Mouse (Mus musculus): ENCODE measurements around the gene Bcl2.
"Not testable (repeated sequence)": the region's sequence is repeated elsewhere in the genome, so short reads cannot be mapped to it uniquely, and the experiment has no call there.

Gene Bcl2

DNA sequence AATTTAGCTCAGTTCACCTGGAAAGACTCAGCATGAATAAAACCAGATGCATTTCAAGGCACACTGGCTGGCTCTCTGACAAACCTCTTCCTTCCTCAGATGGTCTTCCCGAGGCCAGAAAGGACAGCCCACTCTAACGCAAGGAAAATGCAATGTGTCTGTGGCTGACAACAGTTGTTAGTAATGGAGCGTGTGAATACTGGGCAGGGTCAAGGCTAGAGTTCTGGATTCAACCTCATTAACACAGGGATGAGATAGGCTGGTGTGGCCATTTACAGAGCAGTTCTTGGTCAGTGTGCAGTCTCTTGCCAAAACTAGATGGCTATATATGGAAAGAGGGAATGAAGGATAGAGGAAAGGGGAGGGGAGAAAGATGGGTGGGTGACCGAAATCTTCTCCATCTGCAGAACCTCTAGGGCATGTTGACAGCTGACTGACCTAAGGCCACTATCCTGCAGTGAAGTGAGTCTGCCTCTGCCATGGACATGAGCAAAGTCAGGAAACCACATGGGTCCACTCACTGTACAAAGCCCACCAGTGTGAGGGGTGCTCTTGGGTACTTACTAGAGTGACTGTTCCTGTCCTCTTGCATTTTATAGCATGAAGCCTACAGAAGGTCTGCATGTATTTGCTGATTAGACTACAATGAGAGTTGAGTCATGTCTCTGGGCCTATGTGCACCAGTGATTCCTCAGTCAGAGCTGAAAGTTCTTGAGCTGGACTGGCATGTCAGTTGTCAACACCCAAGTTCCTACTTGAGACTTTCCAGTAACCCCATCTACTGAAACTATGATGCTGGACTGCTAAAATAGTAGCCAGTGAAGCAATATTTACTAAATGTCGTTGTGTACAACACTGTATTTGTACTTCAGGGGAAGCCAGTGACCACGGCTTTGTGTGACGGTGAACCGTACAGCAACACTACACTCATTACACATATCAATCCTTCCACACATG is 159.9 kb downstream of the Bcl2 start:
- DNase-seq (ENCODE audit: low spot score in 2 of 2), result no peak

DNA sequence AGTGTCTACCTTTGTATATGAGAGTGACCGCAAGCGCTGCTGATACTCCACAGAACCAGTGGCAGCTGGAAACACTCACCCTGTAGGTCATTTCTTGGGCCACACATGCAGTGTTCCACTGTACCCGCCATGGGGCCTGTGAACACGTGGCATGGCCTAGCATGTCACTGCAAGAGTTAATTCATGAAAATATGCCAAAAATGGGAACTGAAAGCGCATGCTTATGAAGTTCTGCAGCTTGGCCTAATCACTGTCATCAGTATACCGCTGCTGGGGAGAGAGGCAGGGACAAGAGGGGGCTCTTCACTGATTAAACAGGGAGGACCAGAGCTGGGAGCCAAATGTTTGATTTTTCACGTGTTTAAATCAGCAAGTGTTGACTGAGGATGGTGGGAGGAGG is 161.2 kb downstream of the Bcl2 start:
- no peak for DNase-seq (ENCODE audit: low spot score in 2 of 2)

DNA sequence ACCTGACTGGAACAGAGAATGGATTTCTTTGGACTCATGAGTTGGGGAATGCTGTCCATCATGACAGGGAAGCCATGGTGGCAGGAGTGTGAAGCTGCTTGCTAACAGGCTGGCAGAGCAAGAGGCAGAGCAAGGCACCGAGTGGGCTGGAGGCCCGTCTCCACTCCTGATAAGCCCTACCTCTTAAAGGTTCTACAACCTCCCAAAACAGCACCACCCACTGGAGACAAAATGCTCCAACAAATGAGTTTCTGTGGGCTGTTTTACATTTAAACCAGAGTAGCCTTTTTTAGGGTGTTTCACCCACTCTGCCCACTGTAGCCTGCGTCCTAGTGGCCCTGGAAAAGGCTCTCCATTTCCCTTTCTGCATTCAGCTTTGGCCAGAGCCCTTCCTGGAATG is 163.5 kb downstream of the Bcl2 start:
- no peak for DNase-seq (ENCODE audit: low spot score in 2 of 2)

DNA sequence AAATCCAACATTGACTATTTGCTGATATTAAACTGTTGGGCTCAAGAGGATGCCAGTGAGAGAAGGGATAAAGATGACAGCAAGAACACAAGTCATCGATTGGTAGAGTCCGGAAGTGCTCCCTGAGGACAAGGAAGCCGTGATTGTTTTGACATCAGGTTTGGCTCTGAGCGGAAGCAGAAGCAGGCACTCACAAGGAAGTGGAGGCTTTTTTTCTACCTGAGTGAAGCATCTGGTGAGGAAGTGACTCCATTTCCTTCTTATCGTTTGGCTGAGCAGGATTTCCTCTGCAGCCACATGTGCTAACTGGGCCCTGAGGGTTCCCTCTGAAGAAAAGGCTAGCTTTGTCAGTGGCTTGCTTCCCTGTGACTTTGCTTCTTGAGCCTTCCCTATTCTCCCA is 165.0 kb downstream of the Bcl2 start:
- no peak for DNase-seq (ENCODE audit: low spot score in 2 of 2)

DNA sequence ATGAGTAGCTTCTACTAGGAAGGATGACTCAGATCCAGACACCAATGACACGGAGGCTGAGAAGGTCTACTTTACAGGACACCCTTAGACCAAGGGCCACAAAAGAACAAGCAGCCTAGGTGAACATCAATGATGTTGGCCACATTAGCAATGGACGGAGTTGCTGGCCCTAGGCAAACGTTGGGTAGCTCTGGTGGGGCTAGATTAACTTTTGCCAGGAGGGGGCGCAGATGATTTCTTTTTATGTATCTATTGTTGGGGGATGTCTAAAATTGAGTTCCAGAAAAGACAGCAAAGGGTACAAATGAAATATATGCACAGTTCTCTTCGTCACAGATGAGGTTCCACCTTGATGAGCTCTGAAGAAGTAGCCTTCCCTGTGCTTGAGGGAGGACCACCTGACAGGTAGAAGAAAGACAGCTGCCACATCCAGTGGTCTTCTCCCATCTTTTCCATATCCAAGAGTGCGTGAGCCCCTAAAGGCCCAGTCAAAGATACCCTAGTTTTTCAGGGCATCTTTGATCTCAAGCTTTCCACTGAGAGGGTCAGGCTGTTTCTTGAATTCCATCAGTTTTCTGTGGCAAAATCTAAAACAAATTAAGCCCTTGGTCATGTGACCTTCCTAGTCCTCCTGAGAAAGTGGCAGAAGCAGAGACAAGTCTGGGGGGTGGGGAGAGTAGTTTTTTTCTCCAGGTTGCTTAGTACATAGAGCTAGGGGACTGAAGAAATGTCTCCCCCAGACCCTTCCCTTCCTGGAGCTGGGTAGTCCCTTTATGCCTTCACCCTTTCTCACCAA is 169.1 kb downstream of the Bcl2 start:
- DNase-seq (ENCODE audit: low spot score in 2 of 2), result peak in 1 of 2 experiments; percentile 11

DNA sequence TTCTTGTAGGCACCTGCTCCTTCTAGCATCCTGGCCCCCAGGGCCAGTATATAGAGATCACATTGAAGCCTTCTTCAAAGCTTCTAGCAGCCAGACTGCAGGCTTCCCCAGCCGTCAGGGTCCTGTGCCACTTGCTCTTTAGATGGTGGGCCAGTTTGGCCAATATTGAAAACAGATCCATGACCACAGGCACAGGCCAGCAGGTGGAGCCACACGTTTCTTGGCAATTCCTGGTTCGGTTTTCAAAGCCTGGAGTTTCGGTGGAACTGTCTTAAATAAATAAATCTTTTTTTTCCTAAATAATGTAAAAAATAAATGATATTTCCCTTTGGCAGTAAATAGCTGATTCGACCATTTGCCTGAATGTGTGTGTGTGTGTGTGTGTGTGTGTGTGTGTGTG is 171.3 kb downstream of the Bcl2 start:
- peak in 1 of 2 experiments; percentile 18 for DNase-seq (ENCODE audit: low spot score in 2 of 2)

DNA sequence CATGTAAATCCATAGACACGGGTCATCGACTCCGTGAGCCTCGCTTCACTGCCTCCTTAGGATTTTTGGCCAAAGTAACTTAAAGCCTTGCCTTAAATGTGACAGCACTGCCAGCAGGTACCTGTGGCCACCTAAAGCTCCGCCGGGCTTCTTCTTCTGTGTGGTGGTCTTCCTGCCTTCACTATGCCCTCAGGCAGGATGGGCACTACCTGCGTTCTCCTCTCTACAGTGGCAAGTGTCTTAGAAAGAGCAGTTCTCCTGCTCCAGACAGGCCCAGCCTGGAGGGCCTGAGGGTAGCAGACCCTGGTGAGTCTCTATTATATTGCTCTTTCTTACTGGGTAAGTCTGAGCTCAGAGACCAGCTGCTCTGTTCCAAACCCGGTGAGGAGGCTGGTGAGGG is 172.2 kb downstream of the Bcl2 start:
- no peak for DNase-seq (ENCODE audit: low spot score in 2 of 2)

DNA sequence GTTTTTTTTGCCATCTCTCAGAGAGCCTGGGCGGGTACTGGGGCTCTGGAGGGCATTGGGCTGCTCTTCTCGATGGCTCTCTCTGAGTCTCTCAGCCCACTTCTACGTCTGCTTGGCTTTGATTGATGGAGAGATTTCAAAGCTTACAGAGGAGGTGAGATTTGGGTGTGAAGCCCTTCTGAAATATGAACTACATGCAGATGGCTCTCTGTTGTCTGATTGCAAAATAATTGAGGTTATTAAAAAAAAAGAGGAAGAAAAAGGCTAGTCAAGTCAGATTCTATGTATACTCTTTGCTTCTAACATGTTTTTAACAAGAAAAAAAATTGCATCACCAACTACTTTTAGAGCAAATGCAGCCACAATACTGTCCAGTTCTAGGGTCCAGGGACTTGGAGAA is 173.9 kb downstream of the Bcl2 start:
- no peak for DNase-seq (ENCODE audit: low spot score in 2 of 2)

DNA sequence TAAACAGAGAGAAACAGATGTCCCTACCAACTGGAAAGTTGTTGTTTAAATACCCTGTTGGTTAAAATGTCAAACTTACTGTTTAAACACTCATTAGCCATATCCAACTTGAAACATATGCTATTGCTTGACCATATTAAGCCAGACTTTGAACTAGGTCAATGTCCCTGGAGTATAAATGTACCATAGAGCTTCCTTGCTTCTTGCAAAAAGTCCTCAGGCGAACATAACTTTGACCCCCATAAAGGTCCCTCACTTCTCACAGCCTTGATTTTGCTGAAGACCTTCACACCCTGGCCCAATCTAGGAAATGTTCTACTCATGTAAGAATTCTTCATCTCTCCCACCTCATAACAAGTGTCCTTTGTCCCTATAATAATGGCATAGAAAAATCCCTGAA is 175.0 kb downstream of the Bcl2 start:
- DNase-seq (ENCODE audit: low spot score in 2 of 2), result no peak

DNA sequence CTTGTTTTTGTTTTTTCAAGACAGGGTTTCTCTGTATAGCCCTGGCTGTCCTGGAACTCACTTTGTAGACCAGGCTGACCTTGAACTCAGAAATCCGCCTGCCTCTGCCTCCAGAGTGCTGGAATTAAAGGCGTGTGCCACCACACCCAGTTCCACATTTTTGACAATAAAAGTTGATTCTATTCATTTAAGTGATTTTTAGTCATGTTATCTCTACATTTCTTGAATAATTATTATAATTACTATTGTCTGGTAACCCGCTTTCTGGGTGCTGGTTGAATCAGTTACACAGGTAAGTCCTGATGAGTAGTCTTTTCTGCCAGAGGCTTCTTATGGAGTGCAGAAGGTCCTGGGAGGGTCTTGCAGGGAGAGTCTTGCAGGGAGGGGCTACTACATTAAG is 179.2 kb downstream of the Bcl2 start:
- not testable (repeated sequence) for DNase-seq (ENCODE audit: low spot score in 2 of 2)

DNA sequence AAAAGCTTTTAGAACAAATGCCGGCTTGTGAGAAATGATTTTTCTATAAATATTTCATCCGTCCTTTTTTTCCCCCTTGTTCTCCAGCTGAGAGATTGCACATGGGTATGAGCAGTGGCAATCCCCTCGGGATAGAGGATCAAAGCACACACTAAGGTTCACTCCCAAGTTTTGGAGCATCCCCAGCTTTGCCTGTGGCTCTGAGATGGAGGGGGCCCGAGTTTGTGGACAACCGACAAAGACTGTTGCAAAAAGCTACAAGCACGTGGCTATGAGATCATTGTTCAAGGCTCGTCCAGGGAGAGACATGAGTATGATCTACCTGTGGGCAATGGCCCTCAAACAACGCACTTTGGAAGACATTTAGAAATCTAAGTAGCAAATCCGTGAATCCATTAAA is 184.5 kb downstream of the Bcl2 start:
- DNase-seq (ENCODE audit: low spot score in 2 of 2), result no peak

DNA sequence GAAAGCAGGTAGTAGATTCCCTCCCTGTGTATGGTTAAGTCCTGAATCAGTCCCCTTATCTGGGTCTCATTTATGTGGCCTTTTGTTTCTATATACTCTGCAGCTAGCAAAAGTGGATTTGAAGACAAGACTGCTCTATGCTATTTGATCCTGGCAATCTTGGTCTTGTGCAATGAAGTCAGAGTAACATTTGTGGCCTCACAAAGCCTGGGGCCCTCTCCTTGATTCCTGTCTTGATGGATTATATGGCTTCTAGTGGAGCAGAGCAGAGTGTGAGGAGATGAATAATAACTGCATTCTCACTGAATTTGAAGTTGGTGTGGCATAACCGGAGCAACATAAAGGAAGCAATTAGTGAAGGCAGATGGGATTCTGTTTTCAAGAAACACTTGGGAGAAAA is 186.5 kb downstream of the Bcl2 start:
- no peak for DNase-seq (ENCODE audit: low spot score in 2 of 2)

DNA sequence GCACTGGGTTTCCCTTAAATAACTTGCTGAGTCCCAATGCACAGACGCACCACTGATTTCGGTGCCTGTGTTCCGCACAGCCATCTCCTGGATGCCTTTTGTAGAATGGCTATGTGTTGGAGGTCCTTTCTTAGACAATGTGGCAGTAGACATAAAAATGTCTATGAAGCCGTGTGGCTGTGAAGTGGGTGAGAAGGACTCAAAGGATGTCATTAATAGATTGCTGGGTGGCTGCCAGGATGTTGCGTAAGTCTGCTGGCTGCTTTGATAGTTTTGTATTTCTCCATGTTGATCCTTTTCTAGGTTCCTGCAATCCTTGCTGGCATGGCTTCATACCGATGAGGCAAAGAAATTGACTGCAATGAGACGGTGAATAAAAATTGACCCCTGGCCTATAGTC is 187.3 kb downstream of the Bcl2 start:
- peak in 1 of 2 experiments; percentile 15 for DNase-seq (ENCODE audit: low spot score in 2 of 2)

DNA sequence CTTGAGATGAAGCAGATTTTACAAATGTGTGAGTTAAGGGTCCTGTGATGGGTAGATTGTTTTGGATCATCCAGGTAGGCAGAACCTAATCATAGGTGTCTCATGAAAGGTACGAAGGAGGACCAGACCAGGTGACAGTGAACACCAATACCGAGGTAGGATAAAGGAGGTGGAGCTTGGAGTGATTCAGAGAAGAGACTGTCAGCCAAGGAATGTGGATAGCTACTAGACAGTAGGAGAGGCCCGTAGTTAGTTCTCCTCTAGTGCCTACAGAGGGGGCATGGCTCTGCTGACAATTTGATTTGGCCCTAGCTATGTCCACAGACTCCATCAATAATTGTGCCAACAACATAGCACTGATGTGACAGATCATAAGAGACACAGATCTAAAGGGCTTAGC is 188.0 kb downstream of the Bcl2 start:
- DNase-seq (ENCODE audit: low spot score in 2 of 2), result no peak

DNA sequence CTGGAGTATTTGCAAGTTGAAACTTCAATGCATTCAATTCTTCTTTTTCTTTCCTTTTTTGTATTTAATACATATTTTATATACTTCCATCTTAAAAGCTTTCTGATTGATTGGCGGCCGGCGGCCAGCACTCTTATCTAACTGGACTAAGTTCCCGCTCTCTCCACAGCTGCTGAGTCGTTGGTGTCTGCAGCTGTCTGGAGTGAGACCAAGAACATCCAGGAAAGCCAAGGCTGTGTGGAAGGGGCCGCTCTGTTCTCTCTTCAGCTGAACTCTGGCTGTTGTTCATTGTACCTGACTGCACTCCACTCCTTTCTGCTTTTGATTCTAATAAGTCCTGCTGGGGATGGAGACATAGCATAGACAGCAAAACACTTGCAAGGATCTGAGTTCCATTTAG is 190.3 kb downstream of the Bcl2 start:
- no peak for DNase-seq (ENCODE audit: low spot score in 2 of 2)

DNA sequence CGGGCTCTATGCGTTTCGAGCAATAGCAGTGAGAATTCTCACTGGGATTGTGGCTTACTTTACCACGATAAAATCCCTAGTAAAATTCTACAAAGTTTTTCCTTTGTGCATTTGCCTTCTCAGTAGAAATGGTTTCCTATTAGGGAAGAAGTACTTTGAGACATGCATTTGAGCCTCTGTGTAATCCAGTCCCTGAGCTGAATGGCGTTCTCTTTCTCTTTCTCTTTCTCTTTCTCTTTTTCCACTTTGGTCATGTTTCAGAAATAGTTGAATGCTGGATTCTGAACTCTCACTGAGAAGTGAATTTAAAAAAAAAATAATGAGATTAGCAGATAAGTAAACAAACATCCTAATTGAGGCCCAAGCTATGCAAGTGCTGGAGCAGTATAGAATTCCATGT is 191.1 kb downstream of the Bcl2 start:
- DNase-seq (ENCODE audit: low spot score in 2 of 2), result no peak

DNA sequence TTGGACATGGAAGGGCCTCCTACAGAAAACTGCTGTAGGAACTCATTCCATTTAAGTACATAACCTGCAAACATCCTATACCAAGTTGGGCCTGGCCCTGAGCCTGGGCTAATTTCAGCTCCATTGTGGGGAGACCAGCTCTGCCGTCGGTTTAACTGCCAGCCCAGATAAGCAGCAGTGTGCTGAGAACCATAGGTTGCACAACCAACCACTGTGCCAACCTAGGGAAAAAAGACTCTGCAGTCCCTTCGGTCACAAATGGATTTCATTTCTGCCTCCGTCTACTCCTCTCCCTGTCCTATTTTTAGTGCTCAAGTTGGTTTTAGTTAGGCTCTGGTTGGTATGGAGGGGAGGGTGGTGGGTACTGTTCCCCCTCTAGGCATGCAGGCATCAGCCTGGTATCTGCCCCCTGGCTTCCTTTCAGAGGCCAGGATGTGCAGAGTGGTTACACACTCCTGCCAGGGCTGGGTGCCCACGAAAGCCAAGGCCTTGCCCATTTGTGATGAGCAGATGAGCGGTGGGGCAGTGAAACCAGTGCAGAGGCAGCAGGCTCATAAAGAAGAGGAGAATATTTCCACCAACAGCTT is 196.4 kb downstream of the Bcl2 start:
- DNase-seq (ENCODE audit: low spot score in 2 of 2), result no peak

DNA sequence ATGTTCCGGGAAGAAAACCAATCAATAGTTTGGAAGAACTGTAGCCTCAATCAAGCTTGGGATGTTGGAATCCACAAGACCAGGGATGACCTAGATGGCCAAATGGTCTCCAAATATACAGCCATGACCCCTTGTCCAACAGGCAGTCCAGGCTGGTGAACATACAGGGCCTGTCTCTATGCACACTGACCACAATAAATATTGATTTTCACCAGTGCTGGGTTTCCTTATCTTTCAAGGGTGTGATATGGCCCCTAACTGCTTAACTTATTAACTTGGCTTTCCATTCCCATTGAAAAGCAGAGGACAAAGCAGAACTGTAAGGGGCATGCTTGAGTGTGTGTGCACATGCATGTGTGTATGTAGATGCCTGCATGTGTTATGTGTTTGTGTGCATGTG is 197.0 kb downstream of the Bcl2 start:
- DNase-seq (ENCODE audit: low spot score in 2 of 2), result no peak

DNA sequence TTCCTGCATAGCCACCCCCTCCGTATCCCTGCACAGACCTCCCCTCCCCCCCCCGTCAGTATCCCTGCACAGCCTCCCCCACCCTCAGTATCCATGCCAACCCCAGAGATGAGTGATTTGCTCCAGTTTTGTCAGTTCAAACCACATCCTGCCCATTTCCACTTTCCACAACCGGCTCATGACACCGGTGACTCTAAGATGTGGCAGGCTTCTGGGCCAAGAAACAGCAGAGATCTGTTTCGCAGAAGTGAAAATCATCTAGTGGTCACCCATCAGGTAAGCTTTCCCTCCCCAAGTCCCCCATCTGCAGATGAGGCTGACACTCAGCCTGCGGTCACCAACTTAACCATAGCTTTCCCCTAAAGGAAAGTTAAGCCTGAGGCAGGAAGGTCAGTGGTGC is 198.5 kb downstream of the Bcl2 start:
- DNase-seq (ENCODE audit: low spot score in 2 of 2), result no peak

DNA sequence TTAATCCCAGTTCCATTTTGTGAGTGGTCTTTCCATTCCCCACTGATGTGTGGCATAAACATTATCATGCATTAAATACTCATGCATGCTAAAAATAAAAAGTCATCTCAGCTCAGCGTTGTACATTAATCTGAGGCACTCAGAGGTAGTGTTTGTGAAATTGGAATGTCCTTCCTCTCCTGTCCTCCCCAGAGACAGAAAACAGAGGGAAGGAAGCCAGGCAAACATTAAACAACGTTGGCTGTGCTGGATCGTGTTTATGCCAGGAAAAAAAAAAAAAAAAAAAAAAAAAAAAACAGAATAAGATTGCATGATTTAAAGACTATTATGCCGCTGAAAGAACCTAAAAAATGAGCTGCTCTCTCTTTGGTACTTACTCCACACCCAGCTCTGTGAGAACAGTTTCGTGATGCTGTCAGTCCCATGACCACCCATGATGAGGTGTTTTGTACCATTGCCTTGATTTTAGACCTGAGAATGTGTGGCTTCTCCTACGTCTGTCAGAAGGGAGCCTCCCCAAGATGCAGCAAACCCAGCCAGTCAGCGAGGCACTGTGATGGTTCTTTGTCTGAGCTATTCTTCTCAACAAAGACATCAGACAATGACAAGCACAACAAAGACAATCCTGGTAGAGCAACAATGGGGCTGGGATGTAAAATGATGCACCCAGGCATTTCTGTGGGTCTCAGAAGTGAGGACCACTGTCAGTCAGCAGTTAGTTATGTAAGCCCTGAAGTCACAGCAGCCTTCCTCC is 200.0 kb downstream of the Bcl2 start:
- DNase-seq (ENCODE audit: low spot score in 2 of 2), result no peak

DNA sequence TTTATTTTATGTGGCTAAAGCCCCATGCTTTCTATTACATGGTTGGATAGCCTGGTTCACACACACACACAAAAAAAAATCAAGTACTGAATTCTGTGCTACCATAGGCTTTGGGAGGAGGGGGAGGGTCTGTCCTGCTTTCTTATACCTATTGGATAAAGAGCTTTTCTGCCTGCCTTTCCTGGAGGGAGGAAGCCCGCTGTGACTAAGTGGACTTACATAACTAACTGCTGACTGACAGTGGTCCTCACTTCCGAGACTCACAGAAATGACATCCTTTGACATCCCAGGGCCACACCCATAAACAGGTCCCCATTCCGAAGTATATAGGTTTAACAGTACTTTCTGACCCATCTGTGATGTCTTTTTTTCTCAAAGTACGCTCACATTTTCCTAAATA is 200.6 kb downstream of the Bcl2 start:
- DNase-seq (ENCODE audit: low spot score in 2 of 2), result no peak

DNA sequence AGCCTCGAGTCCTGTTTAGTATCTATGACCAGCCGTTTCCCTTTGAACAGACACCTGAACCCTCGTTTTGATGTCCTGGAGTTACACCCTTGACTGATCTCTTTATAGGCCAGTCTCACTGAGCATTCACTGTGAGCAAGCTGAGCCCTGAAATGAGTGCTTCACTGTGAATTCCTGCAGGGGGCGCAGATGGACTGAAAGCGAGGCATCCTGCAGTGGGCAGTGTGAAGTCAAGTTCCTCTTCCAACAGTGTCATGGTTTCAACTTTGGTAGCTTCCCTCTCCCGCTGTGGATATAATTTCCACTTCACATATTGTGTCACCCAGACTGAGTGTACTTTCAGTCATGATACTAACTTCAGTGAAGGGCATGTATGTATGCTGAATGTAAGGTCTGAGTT is 202.5 kb downstream of the Bcl2 start:
- peak; percentile 20 to 24 for DNase-seq (ENCODE audit: low spot score in 2 of 2)

Data from right cerebral cortex, postnatal 36 days (tissue).